Mouse (Mus musculus) thymus, adult 2 months (tissue): ENCODE measurements around the gene Cnot2. TPM values are rescaled to one million over a fixed set of nuclear protein-coding genes. Genes with fewer than 3 reads are reported as not detected.
"Not testable (repeated sequence)": the region's sequence is repeated elsewhere in the genome, so short reads cannot be mapped to it uniquely, and the experiment has no call there.

Source experiments
- DNase-seq: peaks from one replicate; pipeline ENCODE4 v3.0.0; 2021
- H3K27ac ChIP-seq: fragments of 200-500 bp; 2 replicates; pipeline ENCODE4 v1.5.1; 2012; ENCODE audit warnings: low read length, control low read depth; ENCODE audit not compliant: control insufficient read depth, insufficient read depth
- H3K27me3 ChIP-seq: fragments of 200-500 bp; 2 replicates; pipeline ENCODE4 v1.6.1; 2012; ENCODE audit warnings: mild to moderate bottlenecking, low read length, moderate library complexity, mixed read lengths; ENCODE audit not compliant: control insufficient read depth, insufficient read depth
- H3K36me3 ChIP-seq: fragments of 200-500 bp; 2 replicates; pipeline ENCODE4 v1.6.1; 2012; ENCODE audit warnings: mild to moderate bottlenecking, low read length, moderate library complexity; ENCODE audit not compliant: control insufficient read depth, insufficient read depth
- H3K4me1 ChIP-seq: fragments of 200-500 bp; replicated peaks from 2 replicates; pipeline ENCODE4 v1.6.1; 2012; ENCODE audit warnings: low read length; ENCODE audit not compliant: control insufficient read depth, insufficient read depth
- H3K4me3 ChIP-seq: fragments of 200-500 bp; 2 replicates; pipeline ENCODE4 v1.5.1; 2012; ENCODE audit warnings: mild to moderate bottlenecking, low read length, control low read depth, moderate library complexity; ENCODE audit not compliant: control insufficient read depth, insufficient read depth
- CTCF ChIP-seq: fragments of 200-500 bp; IDR thresholded peaks from 2 replicates; pipeline ENCODE4 v1.5.1; 2012; ENCODE audit warnings: mild to moderate bottlenecking, control low read depth, low read length, moderate library complexity, borderline replicate concordance; ENCODE audit not compliant: control insufficient read depth, poor library complexity, insufficient read depth; ENCODE audit errors: extremely low read depth
- POLR2A ChIP-seq: fragments of 200-500 bp; IDR thresholded peaks from 2 replicates; pipeline ENCODE4 v1.6.1; 2012; ENCODE audit warnings: mild to moderate bottlenecking, low read length, control low read depth, moderate library complexity; ENCODE audit not compliant: control insufficient read depth, poor library complexity, insufficient read depth; ENCODE audit errors: extremely low read depth
- WGBS: fragments of 180-500 bp; shearing (Covaris S2); methylation state at CpG from one replicate; pipeline ENCODE4 v1.1.7; 2018; 5-methylcytosine and 5-hydroxymethylcytosine counted together
- polyA plus RNA-seq: library from polyadenylated mRNA; depleted of rRNA; stranded (reverse); fragments of >200 nt; gene quantifications from 2 replicates; pipeline ENCODE4 v1.2.3, GENCODE M21; 2012

The Cnot2 gene
- polyA plus RNA-seq, 1 experiment = 103 TPM

GRCm38 (mm10) chr10:116570526-116570925 is 10.8 kb downstream of the Cnot2 start:
- Histone ChIP-seq H3K36me3 (no peaks in the 10 kb centered on the region), H3K27ac (no peak overlapping the region), H3K4me3 (no peak overlapping the region), H3K4me1 (peaks cover 2% of the 10 kb centered on the region), H3K27me3 (no peaks in the 10 kb centered on the region)
- 91% methylated on average over 7 of the region's 7 CpGs for WGBS
- no peak for DNase-seq
- no peak for TF ChIP-seq POLR2A
- no peak for TF ChIP-seq CTCF

- TF ChIP-seq POLR2A = no peak
- no peak for TF ChIP-seq CTCF
- Histone ChIP-seq H3K4me3 (no peak overlapping the region), H3K36me3 (no peaks in the 10 kb centered on the region), H3K27ac (no peak overlapping the region), H3K4me1 (peaks cover 10% of the 10 kb centered on the region), H3K27me3 (no peaks in the 10 kb centered on the region)
- WGBS = 4% methylated on average over 1 of the region's 1 CpGs
- DNase-seq = no peak
These were observed 12.8 kb downstream of the Cnot2 start for GRCm38 (mm10) chr10:116568539-116568938.

DNA sequence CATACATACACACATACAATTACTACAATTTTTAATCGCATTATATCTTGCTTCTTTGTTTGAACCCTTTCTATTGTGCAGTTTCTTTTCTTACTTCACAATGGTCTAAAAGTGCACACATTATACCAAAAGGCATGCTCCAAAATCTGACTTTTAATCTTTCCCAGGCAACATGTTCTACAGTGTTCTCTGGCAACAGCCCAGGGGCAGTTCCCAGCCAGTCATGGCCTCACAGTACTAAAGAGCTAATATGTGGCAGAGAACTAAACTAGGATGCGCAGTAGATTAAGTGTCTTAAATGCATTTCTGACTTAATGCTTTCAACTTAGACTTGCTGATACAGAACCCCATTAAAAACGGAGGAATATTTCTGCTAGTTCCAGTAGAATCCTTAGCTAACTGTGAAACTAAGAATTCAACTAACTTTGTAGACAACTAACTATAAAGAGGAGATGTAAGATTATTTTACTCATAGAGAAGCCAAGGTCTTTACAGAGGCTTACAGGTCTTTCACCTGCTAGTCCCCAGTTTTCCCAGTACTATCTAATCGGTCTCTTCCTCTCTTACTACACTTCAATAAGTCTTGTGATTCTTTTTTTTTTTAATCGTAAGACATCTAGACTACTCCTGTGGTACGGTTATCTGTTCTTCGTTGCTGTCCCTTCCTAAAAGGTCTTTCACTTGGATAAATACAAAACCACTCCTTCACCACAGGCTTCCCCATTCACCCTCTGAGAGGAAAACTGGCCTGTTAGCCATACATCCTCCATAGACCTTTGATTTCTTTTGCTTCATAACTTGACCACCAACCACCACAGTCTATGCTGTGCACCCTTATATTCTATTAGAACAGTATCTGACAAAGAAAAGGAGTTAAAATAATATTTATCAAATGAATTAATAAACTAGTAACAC is 13.6 kb downstream of the Cnot2 start:
- no peak overlapping the region for H3K27ac ChIP-seq
- no peaks in the 10 kb centered on the region for H3K36me3 ChIP-seq
- H3K4me1 ChIP-seq = peaks cover 10% of the 10 kb centered on the region
- no peak overlapping the region for H3K4me3 ChIP-seq
- no peaks in the 10 kb centered on the region for H3K27me3 ChIP-seq
- TF ChIP-seq POLR2A (no peak), CTCF (no peak)
- DNase-seq = no peak
- WGBS = 46% methylated on average over 7 of the region's 7 CpGs

- not testable (repeated sequence) for H3K27me3 ChIP-seq, H3K4me3 ChIP-seq, H3K27ac ChIP-seq, DNase-seq, H3K36me3 ChIP-seq
- WGBS = 47% methylated on average over 4 of the region's 4 CpGs
- peaks cover 13% of the 10 kb centered on the region for H3K4me1 ChIP-seq
These were observed 14.8 kb downstream of the Cnot2 start for GRCm38 (mm10) chr10:116566492-116566891.

- H3K4me3 ChIP-seq = no peak overlapping the region
- 81% methylated on average over 14 of the region's 14 CpGs for WGBS
- TF ChIP-seq CTCF (no peak), POLR2A (no peak)
- H3K4me1 ChIP-seq = peaks cover 17% of the 10 kb centered on the region
- H3K36me3 ChIP-seq = no peaks in the 10 kb centered on the region
- H3K27me3 ChIP-seq = no peaks in the 10 kb centered on the region
- H3K27ac ChIP-seq = no peak overlapping the region
- no peak for DNase-seq
These were observed 16.3 kb downstream of the Cnot2 start for GRCm38 (mm10) chr10:116564828-116565602.

- no peaks in the 10 kb centered on the region for H3K27me3 ChIP-seq
- no peaks in the 10 kb centered on the region for H3K36me3 ChIP-seq
- TF ChIP-seq CTCF (no peak), POLR2A (no peak)
- no peak for DNase-seq
- peak overlapping the region; percentile 88 for H3K27ac ChIP-seq
- no peak overlapping the region for H3K4me3 ChIP-seq
- WGBS = 75% methylated on average over 4 of the region's 4 CpGs
- peaks cover 17% of the 10 kb centered on the region for H3K4me1 ChIP-seq
These were observed 18.4 kb downstream of the Cnot2 start for GRCm38 (mm10) chr10:116562731-116563480.

GRCm38 (mm10) chr10:116562210-116562609 is 19.1 kb downstream of the Cnot2 start:
- peaks cover 17% of the 10 kb centered on the region for H3K4me1 ChIP-seq
- H3K27ac ChIP-seq = peak overlapping the region; percentile 88
- no peaks in the 10 kb centered on the region for H3K27me3 ChIP-seq
- DNase-seq = no peak
- TF ChIP-seq POLR2A (no peak), CTCF (no peak)
- 0 out of 2 replicates have a peak overlapping the region, but pooled peaks have one; percentile 3 for H3K4me3 ChIP-seq
- 21% methylated on average over 4 of the region's 4 CpGs for WGBS
- no peaks in the 10 kb centered on the region for H3K36me3 ChIP-seq
